Mouse (Mus musculus): ENCODE results near the gene Fam222b.

- TF ChIP-seq CTCF (IDR thresholded peaks at IDR 0.05; ENCODE audit: borderline replicate concordance, extremely low read depth, insufficient read depth, insufficient read length) (no peak), POLR2A (IDR thresholded peaks at IDR 0.05; ENCODE audit: borderline replicate concordance, extremely low read depth, insufficient read depth, insufficient read length, poor library complexity, severe bottlenecking) (no peak)
These were observed 68.0 kb downstream of the Fam222b start for GRCm38 (mm10) chr11:78162504-78162903.
